Mouse (Mus musculus) midbrain, embryonic 14.5 days (tissue): ENCODE data around the gene Sat1. TPM values are rescaled to one million over a fixed set of nuclear protein-coding genes. Genes with fewer than 3 reads are reported as not detected.
"Not testable (repeated sequence)": the region's sequence is repeated elsewhere in the genome, so short reads cannot be mapped to it uniquely, and the experiment has no call there.

ENCODE experiments used
- ATAC-seq: fragments of 200-750 bp; cut with Nextera tagmentation; 2 replicates; pipeline ENCODE4 v1.8.0; 2017; ENCODE audit warnings: moderate number of reproducible peaks, moderate library complexity; ENCODE audit not compliant: low FRiP score, low TSS enrichment
- DNase-seq: peaks from one replicate; pipeline ENCODE4 v3.0.0-alpha.2; 2015
- H3K27ac ChIP-seq: fragments of 300-500 bp; sonication (generic); replicated peaks from 2 replicates; pipeline ENCODE4 v1.5.1; 2014; ENCODE audit warnings: mild to moderate bottlenecking, low read depth, low read length, moderate library complexity
- H3K27me3 ChIP-seq: fragments of 300-500 bp; sonication (generic); 2 replicates; pipeline ENCODE4 v1.6.1; 2014; ENCODE audit warnings: low read length, control low read depth, mixed read lengths; ENCODE audit not compliant: control insufficient read depth, insufficient read depth
- H3K36me3 ChIP-seq: fragments of 300-500 bp; sonication (generic); 2 replicates; pipeline ENCODE4 v1.6.1; 2014; ENCODE audit warnings: low read length, control low read depth; ENCODE audit not compliant: control insufficient read depth, insufficient read depth
- H3K4me1 ChIP-seq: fragments of 300-500 bp; sonication (generic); 2 replicates; pipeline ENCODE4 v1.6.1; 2014; ENCODE audit warnings: mild to moderate bottlenecking, antibody characterized with exemption, low read length, control low read depth; ENCODE audit not compliant: control insufficient read depth, insufficient read depth
- H3K4me2 ChIP-seq: fragments of 300-500 bp; sonication (generic); 2 replicates; pipeline ENCODE4 v1.6.1; 2014; ENCODE audit warnings: mild to moderate bottlenecking, low read length, moderate library complexity
- H3K4me3 ChIP-seq: fragments of 300-500 bp; sonication (generic); replicated peaks from 2 replicates; pipeline ENCODE4 v1.5.1; 2014; ENCODE audit warnings: low read depth, low read length
- H3K9ac ChIP-seq: fragments of 300-500 bp; sonication (generic); replicated peaks from 2 replicates; pipeline ENCODE4 v1.6.1; 2014; ENCODE audit warnings: mild to moderate bottlenecking, low read length, moderate library complexity
- H3K9me3 ChIP-seq: fragments of 300-500 bp; sonication (generic); 2 replicates; pipeline ENCODE4 v1.6.1; 2016; ENCODE audit warnings: low read length, control low read depth, mixed read lengths; ENCODE audit not compliant: control insufficient read depth
- WGBS: fragments of 180-500 bp; shearing (Covaris S2); extraction: QIAGEN DNeasy Blood & Tissue Kit; methylation state at CpG from one replicate; pipeline ENCODE4 v1.1.7; 2014; 5-methylcytosine and 5-hydroxymethylcytosine counted together
- polyA plus RNA-seq: library from polyadenylated mRNA; unstranded; fragments of >200 nt; fragmentation: Nextera tagmentation; extraction: Ambion mirVana; gene quantifications from 2 replicates; pipeline ENCODE4 v1.2.1, GENCODE M21; 2014

The Sat1 gene
- polyA plus RNA-seq, 1 experiment from 2014 or later = 86.7 TPM

- H3K27ac ChIP-seq, DNase-seq, ATAC-seq, H3K27me3 ChIP-seq, H3K36me3 ChIP-seq, H3K9me3 ChIP-seq, H3K4me3 ChIP-seq, H3K9ac ChIP-seq, H3K4me1 ChIP-seq, H3K4me2 ChIP-seq: not testable (repeated sequence)
- 74% methylated on average over 2 of the region's 2 CpGs for WGBS
Measured at GRCm38 (mm10) chrX:155205436-155205835, 10.8 kb downstream of the Sat1 start.

- Histone ChIP-seq H3K4me3 (no peak overlapping the region), H3K4me1 (no peaks in the 10 kb centered on the region), H3K27ac (no peak overlapping the region), H3K9me3 (no peaks in the 10 kb centered on the region), H3K27me3 (no peaks in the 10 kb centered on the region), H3K9ac (no peak overlapping the region), H3K36me3 (no peaks in the 10 kb centered on the region), H3K4me2 (no peak overlapping the region)
- DNase-seq (no peak), ATAC-seq (no peak)
- 73% methylated on average over 2 of the region's 2 CpGs for WGBS
Measured at GRCm38 (mm10) chrX:155202406-155203305, 13.6 kb downstream of the Sat1 start.

GRCm38 (mm10) chrX:155201799-155202198, 14.4 kb downstream of the Sat1 start:
- ATAC-seq (no peak), DNase-seq (no peak)
- Histone ChIP-seq H3K4me1 (no peaks in the 10 kb centered on the region), H3K4me3 (no peak overlapping the region), H3K9me3 (no peaks in the 10 kb centered on the region), H3K9ac (no peak overlapping the region), H3K36me3 (no peaks in the 10 kb centered on the region), H3K27ac (no peak overlapping the region), H3K4me2 (no peak overlapping the region), H3K27me3 (no peaks in the 10 kb centered on the region)
- 90% methylated on average over 1 of the region's 1 CpGs for WGBS

GRCm38 (mm10) chrX:155194979-155195378, 21.3 kb downstream of the Sat1 start:
- Histone ChIP-seq H3K4me1 (no peaks in the 10 kb centered on the region), H3K27me3 (no peaks in the 10 kb centered on the region), H3K36me3 (no peaks in the 10 kb centered on the region), H3K27ac (no peak overlapping the region), H3K4me3 (no peak overlapping the region), H3K9me3 (no peaks in the 10 kb centered on the region), H3K9ac (no peak overlapping the region), H3K4me2 (no peak overlapping the region)
- WGBS = 91% methylated on average over 4 of the region's 4 CpGs
- ATAC-seq (no peak), DNase-seq (no peak)

- WGBS = 76% methylated on average over 5 of the region's 5 CpGs
- Histone ChIP-seq H3K27me3 (no peaks in the 10 kb centered on the region), H3K9me3 (no peaks in the 10 kb centered on the region), H3K4me3 (no peak overlapping the region), H3K27ac (no peak overlapping the region), H3K4me2 (no peak overlapping the region), H3K4me1 (no peaks in the 10 kb centered on the region), H3K9ac (no peak overlapping the region), H3K36me3 (no peaks in the 10 kb centered on the region)
- ATAC-seq (no peak), DNase-seq (no peak)
Measured at GRCm38 (mm10) chrX:155193732-155194443, 22.4 kb downstream of the Sat1 start.

GRCm38 (mm10) chrX:155191941-155192340, 24.3 kb downstream of the Sat1 start:
- Histone ChIP-seq H3K4me2 (no peak overlapping the region), H3K4me1 (no peaks in the 10 kb centered on the region), H3K36me3 (no peaks in the 10 kb centered on the region), H3K27ac (no peak overlapping the region), H3K4me3 (no peak overlapping the region), H3K9me3 (no peaks in the 10 kb centered on the region), H3K9ac (no peak overlapping the region), H3K27me3 (no peaks in the 10 kb centered on the region)
- no peak for ATAC-seq
- DNase-seq = no peak
- WGBS = 92% methylated on average over 4 of the region's 4 CpGs

- Histone ChIP-seq H3K4me2 (no peak overlapping the region), H3K4me1 (no peaks in the 10 kb centered on the region), H3K9ac (no peak overlapping the region), H3K36me3 (no peaks in the 10 kb centered on the region), H3K27ac (no peak overlapping the region), H3K9me3 (no peaks in the 10 kb centered on the region), H3K27me3 (no peaks in the 10 kb centered on the region), H3K4me3 (no peak overlapping the region)
- 77% methylated on average over 2 of the region's 2 CpGs for WGBS
- ATAC-seq (no peak), DNase-seq (no peak)
Measured at GRCm38 (mm10) chrX:155177640-155178039, 38.6 kb downstream of the Sat1 start.

- no peak overlapping the region for H3K9ac ChIP-seq
- H3K4me2 ChIP-seq = no peak overlapping the region
- no peaks in the 10 kb centered on the region for H3K9me3 ChIP-seq
- ATAC-seq (no peak), DNase-seq (no peak)
- no peaks in the 10 kb centered on the region for H3K27me3 ChIP-seq
- no peak overlapping the region for H3K4me3 ChIP-seq
- WGBS = 87% methylated on average over 2 of the region's 2 CpGs
- no peak overlapping the region for H3K27ac ChIP-seq
- no peaks in the 10 kb centered on the region for H3K36me3 ChIP-seq
- no peaks in the 10 kb centered on the region for H3K4me1 ChIP-seq
Measured at GRCm38 (mm10) chrX:155177230-155177629, 39.0 kb downstream of the Sat1 start.
